Mouse (Mus musculus): ENCODE data around the gene C030005K15Rik.

- TF ChIP-seq CTCF (IDR thresholded peaks at IDR 0.05; ENCODE audit: borderline replicate concordance, insufficient read depth, low read depth, low read length) (peak; percentile 32; the same call in 1 of the 2 replicates), POLR2A (IDR thresholded peaks at IDR 0.05; ENCODE audit: borderline replicate concordance, insufficient read depth, low read length) (no peak)
These were observed 37.1 kb downstream of the C030005K15Rik start for GRCm38 (mm10) chr10:97689425-97689824.

Measured in cerebellum, adult 2 months (tissue).